Mouse (Mus musculus) stomach, postnatal 0 days (tissue): ENCODE results near the gene Ndc1.

Experiments used
- CTCF ChIP-seq: IDR thresholded peaks from 2 replicates; pipeline ENCODE4 v1.5.1; 2016; ENCODE audit warnings: antibody characterized with exemption, low read depth, mild to moderate bottlenecking, moderate library complexity
- EP300 ChIP-seq: optimal IDR thresholded peaks from 2 replicates; pipeline ENCODE3; 2016; ENCODE audit warnings: antibody characterized with exemption

- no peak for TF ChIP-seq EP300
- TF ChIP-seq CTCF = no peak
Observed at GRCm38 (mm10) chr4:107344612-107345011, 23.0 kb upstream of the Ndc1 start.
